Mouse (Mus musculus) ovary, adult 18-20 months (tissue): Measurements from ENCODE around the gene Sf3a3.
"Not testable (repeated sequence)": the region's sequence is repeated elsewhere in the genome, so short reads cannot be mapped to it uniquely, and the experiment has no call there.

Source experiments
- DNase-seq: peaks from one replicate; pipeline ENCODE4 v3.0.0; 2022; ENCODE audit warnings: low spot score, mixed read lengths

Sf3a3 gene

DNA sequence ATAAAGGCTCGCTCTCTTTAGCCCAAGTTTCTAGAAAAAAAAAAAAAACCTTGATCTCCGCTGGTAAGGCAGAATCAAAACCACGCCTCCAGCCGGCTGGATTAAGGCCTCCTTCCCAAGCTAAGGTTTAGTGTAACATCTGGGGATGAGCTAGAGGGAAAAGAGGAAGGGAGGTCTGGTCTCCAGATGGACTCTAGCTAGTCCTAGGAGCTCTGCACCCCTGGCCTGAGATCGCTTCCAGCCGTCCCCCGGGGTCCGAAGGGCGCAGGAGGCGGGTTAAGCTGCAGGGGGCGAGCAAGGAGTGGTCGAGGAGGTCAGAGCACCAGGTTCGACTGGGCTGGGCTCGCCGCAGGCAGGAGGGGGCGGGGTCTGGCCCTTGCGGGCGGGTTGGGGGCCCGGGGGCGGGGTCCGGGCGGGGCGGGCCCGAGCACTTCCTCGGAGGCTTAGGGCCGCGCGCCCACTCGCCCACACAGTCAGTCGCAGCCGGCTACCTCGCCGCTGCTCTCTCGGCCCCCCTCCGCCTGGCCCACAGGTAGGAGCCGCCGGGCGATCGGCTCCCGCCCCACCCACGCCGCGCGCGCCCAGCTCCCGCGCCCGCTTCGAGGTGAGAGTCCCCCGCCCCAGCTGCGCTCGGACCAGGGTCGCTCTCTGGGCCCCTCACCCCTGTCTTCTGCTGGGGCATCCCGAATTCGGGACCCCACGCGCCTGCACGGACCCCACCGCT is 14.2 kb upstream of the Sf3a3 start, which contains the start of gene Fhl3:
Gene Fhl3 (plus strand): TSS at position 454 of the 724 bp plus-strand sequence.
- no peak for DNase-seq

DNA sequence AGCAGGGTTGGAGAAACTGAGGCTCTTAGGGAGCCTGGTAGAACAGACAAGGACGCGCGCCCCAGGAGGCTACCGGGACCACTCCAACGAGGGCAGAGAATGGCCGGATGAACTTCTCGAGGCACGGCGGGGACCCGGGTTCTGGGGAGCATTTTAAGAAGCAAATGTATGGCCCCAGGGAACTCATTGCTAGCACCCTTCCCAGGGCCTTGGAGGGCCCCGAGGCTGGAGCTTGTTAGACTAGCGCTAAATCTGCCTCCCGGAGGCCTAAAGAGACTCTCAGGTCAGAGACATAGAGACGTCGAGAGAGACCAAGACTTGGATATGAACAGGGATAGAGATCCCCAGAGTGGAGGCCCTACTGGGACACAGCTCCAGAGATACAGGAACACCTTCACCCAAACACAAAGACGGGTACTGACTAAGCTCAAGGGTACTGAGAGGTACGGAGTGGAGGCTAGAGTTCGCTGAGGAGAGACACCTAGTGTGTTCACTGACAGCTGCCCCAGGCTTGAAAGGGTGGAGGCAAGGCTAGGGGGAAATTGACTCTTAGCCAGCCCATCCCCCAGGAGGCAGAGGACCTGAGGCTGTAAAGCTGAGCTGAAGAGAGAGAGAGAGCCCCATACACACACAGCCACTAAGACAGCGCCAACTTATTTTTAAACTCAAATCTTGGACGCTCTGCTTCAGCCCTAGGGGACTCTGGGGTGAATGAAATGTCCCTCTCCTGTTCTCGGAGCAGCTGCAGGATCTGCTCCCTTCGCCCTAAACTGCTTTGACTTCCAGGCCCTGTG is 13.3 kb upstream of the Sf3a3 start:
- no peak for DNase-seq

DNA sequence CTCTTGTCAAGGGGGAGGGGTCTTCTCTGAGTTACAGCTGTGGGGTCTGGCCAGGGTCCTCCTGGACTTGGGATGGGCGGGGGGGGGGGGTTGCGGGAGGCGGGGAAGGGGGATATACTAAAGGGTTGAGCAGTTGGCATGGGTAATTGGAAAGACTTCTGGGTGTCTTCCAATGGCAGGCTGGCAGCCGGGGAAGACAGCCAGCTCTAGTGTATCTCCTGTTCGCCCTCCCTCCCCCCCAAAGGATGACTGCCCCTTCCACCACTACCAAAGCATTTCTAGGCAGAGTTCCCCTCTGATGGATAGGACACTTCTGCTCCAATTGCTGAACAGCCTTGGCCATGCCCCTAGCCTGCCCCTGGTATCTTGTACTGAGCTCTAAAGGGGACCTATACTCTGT is 12.7 kb upstream of the Sf3a3 start:
- no peak for DNase-seq

DNA sequence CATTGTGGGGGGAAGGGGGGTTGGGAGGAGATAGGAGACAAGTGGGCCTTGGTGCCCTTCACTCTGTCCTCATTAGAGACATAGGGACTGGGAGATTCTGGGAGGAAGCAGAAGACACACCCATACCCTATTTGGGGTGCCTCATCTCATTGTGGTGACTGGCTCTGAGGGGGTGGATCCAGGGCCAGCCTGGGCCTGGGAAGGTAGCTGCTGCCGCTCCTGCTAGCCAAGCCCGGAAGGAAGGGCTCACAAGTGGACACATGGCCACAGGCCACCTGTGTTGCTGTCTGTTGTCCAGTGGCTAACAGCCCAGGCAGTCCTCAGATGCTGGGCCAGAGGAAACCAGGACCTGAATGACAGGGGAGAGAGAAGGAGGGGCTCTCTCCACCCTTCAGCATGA is 11.2 kb upstream of the Sf3a3 start:
- no peak for DNase-seq

DNA sequence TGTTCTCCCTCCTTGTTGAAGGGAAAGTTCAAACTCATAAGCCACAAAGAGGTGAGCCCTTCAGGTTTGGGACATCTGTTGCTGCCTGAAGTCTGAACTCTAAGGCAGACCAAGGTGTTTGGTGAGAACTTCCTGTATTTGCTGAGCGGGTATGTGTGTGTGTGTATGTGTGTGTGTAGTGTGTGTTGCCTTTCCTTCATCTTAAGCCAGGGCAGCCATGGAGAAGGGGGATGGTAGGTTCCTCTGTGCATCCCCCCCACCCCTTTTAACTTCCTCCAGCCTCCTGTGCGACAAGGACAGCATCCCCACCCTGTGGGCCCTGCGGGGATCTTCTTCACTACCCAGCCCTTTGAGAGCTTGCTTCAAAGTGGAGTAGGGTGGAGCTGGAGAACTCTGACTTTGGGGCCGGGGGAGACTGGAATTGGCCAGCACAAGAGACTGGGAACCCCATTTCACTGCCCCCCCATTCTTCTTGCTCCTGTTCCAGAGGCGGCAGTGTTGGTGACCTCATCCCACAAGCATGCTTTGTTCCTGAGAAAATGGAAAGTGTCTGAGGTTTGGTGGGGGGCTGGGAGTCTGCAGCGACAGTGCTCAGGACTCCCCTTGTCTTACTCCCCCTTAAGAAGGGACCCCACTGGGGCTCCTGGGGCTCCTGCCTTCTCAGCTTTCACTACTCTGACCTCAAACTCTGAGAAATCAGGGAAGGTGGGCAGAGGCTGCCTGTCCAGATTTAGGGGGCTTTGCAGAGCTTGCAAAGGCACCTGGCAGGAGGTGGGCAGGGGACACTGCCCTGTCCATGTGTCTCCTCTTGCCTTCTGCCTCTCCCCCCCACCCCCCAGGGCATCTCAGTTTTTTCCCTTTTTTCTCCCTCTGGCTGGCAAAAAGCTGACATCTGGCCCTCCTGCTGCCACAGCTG is 10.4 kb upstream of the Sf3a3 start:
- DNase-seq, result no peak

DNA sequence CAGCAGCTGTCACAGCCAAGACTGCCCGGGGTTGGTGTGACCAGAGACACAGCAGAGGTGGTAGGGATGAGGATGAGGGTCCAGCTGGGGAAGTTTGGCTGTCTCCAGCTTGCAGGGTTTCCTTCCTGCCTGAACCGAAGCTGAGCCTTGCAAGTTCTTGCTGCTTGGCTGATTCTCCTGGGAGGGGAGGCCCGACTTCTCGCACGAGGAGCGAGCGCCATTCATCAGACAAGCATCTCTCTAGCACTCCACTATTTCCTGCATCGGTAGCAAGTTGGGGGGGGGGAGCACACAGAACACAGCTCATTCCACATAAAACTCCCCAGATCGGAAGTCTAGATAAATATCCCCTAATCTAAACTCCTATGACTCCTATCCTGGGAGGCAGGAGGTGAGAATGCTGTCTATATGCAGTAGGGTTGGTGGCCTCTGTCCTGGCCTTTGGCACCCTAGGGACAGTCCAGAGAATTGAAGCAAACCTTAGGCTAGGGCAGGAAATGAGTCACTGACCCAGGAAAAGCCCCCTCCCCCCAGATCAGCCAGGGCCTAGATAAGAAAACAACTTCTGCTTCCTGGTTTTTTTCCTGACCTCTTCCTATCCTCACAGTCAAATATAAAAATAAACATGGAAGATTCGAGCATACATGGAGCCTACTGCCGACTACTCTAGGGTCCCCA is 9.6 kb upstream of the Sf3a3 start:
- DNase-seq, result no peak

DNA sequence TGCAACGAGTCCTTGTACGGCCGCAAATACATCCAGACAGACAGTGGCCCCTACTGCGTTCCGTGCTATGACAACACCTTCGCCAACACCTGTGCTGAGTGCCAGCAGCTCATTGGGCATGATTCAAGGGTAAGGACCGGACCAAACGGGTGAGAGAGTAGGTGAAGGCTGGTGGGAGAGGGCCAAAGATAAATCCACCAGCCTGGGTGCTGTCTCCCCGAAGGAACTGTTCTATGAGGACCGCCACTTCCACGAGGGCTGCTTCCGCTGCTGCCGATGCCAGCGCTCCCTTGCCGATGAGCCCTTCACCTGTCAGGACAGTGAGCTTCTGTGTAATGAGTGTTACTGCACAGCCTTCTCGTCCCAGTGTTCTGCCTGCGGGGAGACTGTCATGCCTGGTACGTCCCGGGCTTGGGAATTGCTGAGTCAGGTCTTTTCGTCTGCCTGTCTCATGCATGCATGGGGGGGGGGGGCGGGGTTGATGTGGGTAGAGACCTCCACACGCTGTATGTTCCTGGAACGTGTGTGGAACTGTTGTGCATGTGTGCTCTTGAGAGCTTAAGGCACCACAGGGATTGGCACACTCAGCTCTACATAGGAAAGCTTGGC is 8.8 kb upstream of the Sf3a3 start:
- DNase-seq, result no peak

DNA sequence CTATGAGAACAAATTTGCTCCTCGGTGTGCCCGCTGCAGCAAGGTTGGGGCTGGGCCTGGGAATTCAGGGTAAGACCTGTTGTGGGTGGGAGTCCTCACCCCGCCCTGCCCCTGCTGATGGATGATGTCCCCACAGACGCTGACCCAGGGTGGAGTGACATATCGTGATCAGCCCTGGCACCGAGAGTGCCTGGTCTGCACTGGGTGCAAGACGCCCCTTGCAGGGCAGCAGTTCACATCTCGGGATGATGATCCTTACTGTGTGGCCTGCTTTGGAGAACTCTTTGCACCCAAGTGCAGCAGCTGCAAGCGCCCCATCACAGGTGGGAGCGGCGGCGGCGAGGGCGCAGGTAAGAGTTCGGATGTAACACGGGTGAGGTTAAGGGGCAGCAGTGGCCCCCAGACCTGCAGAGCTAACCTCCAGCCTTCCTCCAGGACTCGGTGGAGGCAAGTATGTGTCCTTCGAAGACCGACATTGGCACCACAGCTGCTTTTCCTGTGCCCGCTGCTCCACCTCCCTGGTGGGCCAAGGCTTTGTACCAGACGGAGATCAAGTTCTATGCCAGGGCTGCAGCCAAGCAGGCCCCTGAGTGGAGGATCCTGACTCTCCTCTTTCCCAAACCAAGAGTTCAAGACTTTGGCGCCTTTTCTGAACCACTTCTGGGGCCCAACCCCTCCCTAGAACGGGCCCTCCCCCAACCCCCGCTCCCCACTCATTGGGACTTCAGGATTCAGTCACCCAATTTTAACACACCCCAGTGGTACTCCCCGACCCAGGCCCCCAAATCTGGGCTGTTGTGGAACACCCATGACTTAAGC is 7.0 kb upstream of the Sf3a3 start:
- not testable (repeated sequence) for DNase-seq

DNA sequence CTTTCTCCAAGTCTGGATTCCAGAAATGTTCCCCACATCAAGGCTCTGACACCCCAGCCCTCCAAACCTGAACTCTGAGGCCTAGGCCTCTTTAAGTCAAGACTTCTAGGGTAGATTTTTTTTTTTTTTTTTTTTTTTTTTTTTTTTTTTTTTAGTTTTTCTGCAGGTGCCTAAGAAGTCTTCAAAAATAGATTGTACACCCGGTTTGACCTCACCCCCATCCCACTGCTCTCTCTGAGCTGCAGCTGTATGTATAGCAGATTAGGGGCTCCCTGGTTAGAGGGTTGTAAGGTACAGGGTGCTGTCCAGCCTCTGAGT is 6.4 kb upstream of the Sf3a3 start:
- DNase-seq, result not testable (repeated sequence)

DNA sequence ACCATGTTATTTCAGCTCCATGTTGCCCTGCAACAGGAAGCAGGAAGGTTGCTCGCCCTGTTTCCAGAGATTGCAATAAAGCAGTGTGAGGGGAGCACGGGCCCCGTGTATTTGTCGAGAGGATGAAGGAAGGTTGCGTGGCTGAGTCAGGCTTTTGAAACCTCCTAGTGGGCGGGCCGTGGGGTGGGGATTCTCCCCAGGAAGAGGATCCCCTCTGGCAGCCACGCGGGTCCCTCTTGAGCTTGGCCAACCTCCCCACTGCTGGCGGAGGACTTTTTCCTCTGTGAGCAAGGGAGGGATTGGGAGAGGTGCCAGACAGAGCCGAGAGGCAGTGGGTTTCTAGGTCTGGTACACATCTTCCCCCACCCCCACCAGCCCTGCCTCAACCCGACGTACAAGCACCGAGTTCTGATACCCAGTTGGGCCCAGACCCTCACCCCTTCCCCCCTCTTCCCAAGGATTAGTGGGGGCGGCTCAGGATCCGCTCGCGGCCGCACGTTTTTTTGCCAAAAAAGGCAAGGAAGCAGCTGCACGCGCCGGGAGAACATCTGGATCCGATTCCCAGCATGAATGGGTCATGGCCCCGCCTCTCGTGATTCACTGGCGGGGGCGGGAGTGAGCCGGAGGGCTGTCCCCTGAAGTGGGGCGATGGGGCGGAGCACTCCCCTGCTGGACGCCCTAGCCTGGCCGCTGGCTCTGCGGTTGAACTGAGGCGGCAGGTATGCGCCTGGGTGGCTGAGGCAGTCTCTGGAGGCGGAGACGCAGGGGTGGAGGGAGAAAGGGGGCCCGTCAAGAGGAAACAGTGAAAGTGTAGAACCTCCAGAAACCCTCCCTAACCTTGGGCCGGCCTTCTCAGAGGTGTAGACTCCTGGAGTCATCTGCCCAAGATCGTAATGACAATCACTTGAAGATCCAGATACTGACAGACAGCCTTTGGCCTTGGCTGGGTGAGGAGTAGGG is 5.8 kb upstream of the Sf3a3 start:
- peak; percentile 91 for DNase-seq

DNA sequence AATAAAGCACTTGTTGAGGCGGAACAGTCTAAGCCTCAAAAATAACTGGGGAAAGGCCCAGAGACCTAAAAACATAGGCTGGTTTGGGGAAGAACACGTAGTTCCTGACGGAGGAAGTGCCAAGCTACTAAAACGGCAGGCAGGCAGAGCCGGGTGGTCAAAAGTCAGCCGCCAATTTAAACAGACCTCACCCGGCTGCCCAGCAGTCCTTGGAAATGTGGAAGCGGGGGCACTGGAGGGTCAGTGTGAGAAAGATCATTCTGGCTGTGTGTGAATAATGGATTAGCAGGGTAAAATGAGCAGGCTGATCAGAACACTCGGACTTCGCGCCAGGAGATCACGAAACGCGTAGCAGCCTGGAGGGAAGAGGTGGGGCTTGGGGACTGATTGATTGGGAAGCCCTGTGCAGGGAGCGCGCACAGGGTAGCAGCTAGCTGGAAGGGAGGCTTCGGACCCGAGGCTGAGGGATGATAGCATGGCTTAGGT is 4.6 kb upstream of the Sf3a3 start:
- no peak for DNase-seq

DNA sequence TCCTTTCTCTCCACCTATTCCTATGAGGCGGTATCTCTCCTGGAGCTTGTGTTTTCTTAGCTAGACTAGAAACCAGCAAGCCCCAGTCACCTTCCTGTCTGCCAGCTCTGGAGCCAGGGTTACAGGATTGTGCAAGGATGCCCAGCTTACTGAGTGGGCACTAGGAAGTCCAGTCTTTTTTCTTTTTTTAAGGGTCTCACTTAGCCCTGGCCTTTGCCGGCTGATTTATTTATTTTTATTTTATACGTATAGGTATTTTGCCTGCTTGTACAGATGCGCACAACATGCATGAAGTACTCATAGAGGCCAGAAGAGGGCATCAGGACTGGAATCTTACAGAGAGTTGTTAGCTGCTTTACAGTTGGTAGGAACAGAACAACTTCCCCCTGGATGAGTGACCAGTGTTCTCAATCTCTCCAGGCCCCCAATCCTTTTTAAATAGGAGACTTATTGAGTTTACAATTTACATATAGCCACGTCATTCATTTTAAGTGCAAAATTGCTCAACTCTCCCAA is 3.7 kb upstream of the Sf3a3 start:
- DNase-seq, result no peak

DNA sequence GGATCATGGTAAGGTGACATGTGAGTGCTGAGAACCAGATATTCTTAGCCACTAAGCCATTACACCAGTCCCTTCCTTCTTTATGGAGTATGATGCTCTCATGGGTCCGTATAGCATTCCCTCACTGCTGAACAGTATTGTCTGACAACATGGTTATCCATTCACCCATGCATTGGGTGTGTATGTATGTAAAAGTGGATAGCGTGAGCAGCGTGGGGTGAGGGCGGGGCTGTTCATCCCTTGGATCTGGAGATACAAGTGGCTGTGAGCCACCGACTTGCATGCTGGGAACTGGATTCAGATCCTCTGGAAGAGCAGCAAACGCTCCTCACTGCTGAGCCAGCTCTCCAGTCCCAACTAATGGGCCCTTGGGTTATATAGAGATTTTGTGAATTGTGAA is 2.0 kb upstream of the Sf3a3 start:
- no peak for DNase-seq

DNA sequence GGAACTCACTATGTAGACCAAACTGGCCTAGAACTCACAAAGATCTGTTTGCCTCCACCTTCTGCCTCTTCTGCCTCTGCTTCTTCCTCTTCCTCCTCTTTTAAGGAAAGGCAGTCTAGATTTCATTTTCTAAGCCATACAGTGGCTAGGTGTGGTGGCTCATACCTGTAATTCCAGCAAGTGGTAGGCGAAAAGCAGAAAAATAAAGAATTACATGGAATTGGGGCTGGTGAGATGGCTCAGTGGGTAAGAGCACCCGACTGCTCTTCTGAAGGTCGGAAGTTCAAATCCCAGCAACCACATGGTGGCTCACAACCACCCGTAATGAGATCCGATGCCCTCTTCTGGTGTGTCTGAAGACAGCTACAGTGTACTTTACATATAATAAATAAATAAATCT is 726 bp upstream of the Sf3a3 start:
- not testable (repeated sequence) for DNase-seq

DNA sequence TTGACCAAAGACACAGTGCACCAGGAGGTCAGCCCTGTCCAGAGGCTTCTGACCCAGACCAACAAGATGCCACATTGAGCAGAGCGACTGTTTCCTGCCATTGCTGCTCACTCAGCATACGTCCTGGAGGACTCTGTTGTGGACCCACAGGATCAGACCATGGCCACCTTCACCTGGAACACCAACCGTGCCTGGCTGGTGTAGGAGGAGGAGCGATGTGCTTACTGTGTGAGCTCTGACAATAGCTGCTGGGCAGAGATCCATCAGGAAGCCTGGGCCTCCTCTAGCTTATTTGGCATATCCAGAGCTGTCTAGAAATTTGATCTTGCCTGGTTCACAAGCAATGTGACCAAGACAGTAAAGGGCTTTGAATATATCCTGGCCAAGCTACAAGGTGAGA is 4.5 kb downstream of the Sf3a3 start:
- DNase-seq, result no peak

DNA sequence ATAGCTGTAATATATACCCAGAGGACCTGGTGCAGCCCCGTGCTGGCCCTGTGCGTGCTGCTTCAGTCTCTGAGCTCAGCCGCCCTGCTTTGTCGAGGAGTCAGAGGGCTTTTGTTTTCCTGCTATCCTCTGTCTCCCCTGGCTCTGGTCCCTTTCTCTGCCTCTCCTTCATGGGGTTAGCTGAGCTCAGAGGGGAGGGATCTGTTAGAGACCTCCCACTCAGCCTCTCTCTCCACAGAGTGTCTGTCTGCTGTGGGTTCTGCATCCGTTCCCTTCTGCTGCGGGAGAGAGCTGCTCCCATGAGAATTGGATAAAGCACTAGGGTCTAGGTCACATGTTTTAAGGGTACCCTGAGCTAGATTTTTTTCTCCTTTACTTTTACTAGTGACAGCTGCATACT is 11.5 kb downstream of the Sf3a3 start:
- DNase-seq, result no peak

DNA sequence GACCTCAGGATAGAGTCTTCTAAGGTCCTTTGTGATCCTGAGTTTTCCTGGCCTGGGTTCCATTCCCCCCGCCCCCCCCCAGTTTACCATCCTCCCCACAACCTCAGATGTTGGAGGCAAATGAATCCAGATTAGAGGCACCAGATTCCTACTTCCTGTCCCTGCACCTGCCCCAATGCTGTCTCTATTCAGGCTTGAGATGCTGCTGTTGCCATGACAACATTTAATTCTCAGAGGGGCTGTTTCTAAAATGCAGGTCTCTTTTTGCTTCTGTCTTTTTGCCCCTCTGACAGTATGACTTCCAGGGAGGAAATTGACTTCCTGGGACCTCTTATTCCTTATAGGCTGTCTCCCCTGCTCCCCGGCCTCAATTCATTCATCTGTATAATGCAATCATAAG is 22.4 kb downstream of the Sf3a3 start:
- no peak for DNase-seq

DNA sequence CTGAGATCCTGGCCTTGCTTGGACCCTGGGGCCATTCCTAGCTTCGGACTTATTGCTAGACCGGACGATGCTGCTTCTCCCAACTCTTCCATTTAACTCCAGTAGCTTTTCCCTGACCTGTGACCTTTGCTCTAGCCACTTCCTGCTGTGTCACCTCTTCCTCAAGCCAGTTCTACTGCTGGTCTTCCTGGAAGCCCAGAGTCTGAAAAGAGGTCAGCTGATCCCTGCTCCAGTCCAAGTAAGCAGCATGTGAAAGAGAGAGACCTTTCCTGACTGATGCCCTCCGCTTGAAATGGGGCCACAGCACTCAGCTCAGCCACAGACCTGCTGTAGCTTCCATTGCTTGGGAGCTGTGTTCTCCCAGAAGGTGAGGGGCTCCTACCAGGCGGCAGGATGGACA is 22.9 kb downstream of the Sf3a3 start:
- no peak for DNase-seq

DNA sequence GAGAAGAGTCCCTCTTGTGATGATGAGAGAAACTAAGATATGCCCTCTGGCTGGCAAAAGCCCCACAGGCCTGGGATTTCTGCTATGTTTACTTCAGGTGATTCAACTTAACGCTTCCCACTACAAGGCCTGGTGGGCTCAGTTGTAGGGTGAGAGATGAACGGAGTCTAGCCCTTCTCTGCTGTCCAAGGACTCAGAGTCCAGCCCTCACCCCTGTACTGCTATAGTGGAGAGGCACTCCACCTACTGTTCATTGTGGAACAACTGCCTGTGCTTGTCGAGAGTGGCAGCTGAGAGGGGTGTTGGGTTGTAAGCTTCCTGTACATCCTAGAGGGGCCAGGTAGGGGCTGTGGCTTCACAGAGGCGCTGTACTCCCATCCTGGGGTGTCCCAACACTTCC is 23.4 kb downstream of the Sf3a3 start:
- no peak for DNase-seq
